Mouse (Mus musculus) stomach, postnatal 0 days (tissue): ENCODE results near the gene Nupr1l.

Experiments used
- CTCF ChIP-seq: IDR thresholded peaks from 2 replicates; pipeline ENCODE4 v1.5.1; 2016; ENCODE audit warnings: antibody characterized with exemption, low read depth, mild to moderate bottlenecking, moderate library complexity
- EP300 ChIP-seq: optimal IDR thresholded peaks from 2 replicates; pipeline ENCODE3; 2016; ENCODE audit warnings: antibody characterized with exemption

- no peak for TF ChIP-seq CTCF
- TF ChIP-seq EP300, result no peak
Observed at GRCm38 (mm10) chr5:129943402-129943801, 35.1 kb downstream of the Nupr1l start.
